Mouse (Mus musculus): ENCODE data around the gene Prcd. TPM values are rescaled to one million over a fixed set of nuclear protein-coding genes. Genes with fewer than 3 reads are reported as not detected.
"Not testable (repeated sequence)": the region's sequence is repeated elsewhere in the genome, so short reads cannot be mapped to it uniquely, and the experiment has no call there.

Prcd gene
- not detected for polyA plus RNA-seq (2017; shearing (Covaris generic))

DNA sequence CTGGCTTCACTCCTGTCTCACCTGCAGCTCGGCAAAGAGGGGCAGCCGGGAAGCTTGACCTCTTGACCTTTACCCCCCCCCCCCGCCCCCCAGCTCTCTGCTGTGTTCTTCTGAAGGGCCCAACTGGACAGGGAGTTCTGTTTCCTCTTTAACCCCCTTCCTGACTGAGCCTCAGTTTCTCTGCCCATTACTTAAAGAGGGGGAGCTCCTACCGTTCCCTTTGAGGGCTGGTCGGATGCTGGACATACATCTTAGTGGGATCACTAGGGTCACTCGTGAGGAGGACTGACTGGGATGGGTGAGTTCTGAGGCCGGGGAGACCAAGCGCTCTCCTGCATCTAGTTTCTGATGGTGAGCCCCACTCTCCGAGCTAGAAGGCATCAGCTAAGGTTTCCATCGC is at the start of gene Prcd:
Prcd (plus strand) TSS at position 301 of the 400 bp plus-strand sequence.
- ATAC-seq = no peak

DNA sequence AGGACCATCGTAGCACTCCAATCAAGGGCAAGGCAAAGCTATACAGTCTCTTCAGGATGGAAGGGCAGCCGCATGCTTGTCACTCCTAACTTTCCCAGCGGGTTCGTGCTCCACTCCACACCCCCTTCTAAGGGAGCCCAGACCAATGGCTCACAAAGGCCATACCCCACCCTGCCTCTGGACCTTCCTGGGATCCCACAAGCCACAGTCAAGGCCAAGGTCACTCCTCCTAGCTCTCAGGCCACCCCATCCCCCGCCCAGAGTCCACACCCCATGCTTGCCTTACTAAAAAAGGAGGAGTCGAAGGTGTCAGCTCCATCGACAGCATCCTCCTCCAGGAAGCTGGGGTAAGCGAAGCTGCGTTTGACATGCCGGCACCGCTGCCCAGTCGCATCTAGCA is 49.2 kb upstream of the Prcd start:
- ATAC-seq = no peak

DNA sequence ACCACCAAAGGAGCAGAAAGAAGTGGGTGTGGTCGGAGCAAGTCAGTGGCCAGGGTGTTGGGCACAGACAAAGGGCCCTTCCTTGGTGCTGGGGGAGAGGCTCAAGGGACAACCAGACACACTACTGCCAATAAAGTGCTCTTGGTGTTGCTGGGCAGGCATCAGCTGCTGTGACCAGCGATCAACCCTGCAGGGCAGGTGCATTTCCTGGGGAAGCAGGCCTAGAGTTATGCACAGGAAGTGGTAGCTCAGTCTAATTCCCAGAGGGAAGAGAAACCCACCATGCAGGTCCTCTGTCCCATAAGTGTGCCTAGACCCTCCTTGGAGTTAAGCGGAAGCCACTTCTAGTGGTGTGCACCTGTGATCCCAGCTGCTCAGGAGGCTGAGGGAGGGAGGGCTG is 45.6 kb upstream of the Prcd start:
- ATAC-seq = no peak

DNA sequence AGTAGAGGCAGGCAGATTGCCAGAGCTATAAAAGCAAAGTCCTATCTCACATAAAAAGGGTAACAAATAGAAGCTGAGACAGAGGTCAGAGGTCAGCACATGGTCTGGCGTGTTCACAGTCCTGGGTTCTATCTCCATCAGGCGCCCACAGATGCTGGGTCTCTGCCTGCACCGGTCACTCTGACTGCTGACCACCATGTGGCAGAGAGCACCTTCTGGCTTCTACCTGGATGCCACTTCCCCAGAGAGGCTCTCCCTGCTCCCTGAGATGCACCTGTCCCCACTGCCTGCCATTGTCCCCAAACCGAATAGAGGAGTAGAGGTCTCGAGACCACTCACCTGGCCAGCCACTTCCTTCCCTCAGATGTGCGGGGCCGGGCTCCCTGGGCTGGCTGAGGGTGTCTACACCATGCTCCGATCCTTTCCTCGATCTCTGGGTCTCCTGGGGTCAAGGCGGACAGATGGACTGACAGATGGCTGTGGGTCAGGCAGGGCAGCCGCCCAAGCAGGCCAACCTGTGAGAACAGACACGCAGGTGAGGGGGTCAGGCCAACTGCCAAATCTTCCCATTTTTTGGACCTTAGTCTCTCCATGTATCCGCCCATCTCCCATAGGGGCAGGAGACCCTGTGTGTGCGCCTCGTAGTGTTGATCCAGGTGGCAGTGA is 43.2 kb upstream of the Prcd start:
- ATAC-seq = no peak

DNA sequence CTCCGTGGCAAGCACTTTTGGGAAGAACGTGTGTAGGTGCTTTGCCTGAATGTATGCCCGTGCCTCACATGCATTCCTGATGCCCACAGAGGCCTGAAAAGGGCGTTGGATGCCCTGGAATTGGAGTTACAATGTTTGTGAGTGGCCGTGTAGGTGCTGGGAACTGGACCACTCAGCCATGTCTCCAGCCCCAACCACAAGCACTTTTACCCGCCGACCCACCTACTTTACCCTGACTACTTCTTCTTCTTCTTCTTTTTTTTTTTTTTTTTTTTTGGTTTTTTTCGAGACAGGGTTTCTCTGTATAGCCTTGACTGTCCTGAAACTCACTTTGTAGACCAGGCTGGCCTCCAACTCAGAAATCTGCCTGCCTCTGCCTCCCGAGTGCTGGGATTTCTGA is 42.2 kb upstream of the Prcd start:
- not testable (repeated sequence) for ATAC-seq

DNA sequence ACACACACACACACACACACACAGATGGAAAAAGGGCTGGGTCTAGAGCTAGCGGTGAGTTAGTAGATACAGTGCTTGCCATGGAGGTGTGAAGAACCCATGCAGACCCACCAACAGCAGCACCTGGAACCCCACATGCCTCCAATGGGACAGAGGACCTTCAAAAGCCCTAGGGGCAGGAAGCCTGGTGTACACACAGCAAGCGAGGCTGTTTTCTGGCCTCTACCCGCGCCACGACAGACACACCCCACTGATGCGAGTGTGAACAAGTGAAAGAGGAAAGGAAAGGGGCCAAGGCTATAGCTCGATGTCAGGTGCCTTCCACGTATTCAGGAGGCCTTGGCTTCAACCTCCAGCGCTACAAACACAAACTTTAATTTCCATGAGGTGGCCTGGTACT is 41.5 kb upstream of the Prcd start:
- no peak for ATAC-seq

DNA sequence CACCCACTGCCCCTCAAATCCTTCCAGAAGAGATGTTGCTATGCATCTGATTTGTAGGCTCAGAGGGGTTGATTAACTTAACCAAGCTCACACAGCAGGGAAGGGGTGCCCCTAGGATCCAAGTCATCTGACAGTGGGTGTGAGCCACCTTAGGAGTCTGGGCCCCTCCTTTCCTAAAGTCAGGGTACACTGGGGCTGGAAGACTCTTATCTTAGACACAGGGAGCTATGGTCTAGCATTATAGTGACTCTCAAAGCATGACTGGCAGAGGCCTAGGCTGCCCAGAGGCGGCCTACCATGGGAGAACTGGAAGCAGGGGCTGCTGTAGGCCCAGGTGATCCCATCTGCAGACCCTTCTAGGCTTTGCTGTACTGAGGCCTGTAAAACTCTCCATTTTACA is 40.8 kb upstream of the Prcd start:
- no peak for ATAC-seq

DNA sequence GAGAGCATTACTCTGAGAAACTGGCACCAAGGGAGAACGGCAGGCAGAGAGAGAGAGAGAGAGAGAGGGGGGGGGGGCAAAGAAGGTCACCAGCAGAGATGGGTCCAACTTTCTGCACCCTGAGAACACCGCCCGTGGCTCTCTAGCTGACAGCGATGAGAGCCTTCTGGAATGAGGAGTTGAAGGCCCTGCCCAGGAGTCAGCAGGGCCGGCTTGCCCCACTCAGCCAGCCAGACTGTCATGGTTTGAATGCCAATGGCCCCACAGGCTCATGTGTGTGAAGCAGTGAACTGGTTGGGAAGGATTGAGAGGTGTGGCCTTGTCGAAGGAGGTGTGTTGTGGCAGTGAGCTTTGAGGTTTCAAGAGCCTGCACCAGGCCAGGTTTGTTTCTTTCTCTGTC is 40.1 kb upstream of the Prcd start:
- ATAC-seq = no peak

DNA sequence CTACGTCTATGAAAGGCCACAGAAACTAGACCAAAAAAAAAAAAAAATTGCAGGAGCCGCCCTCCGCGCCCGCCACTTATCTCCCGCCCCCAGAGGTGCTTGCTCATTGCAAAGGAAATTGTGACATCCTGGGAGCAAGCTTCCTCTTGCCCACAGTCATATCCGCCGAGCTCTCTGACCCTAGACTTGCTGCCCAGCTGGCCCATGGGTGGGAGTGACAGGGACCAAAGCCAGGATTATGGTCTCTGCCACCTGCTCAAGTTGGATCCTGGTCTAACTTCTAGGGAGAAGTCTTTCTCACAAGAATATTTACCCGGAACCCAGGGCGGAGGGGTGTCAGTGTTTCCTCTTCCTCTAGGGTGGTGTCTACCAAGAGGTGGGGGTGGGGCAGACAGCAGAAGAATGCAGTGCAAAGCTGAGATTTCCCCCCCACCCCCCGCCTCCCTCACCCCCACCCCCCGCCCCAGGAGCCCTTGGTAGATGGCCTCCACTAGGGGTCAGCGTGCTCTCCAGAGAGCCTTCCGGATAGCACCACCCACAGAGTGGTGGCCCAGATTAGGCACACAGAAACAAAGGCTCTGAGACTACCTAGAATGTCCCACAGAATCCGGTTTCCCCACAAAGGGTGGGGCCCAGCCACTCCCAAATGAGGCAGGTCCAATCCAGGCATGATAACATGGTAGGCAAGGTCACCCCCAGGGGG is 37.4 kb upstream of the Prcd start:
- ATAC-seq = peak; percentile 66

DNA sequence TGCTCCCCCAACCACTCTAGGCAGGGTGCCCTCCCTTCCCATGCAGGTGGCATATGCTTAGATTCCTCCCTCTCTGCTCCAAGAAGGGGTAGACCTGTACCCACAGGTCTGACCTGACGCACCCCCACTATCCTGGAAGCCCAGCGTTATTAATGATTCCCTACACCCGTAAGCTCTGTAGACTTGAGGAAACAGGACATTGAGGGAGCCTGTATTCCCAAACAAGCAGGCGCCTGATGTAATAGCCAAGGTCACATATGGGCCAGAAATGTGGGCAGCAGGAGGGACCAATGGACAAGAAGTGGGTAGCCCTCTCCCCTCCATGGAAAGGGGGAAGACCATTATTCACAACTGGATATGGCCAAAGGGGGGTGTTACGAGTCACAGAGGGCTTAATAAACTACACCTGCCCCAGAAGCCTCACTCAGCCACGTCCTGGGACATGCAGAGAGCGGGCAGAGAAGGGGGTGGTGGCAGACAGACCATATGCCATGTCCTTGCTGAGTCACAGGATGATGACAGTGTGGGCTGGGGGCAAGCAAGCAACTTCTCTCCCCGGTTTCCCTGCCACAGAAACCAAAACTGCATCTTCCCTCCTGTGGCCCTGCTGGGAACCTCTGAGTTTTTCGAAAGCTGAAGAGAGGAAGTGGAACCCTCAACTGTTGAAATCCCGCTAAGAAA is 36.8 kb upstream of the Prcd start:
- peak; percentile 31 for ATAC-seq

DNA sequence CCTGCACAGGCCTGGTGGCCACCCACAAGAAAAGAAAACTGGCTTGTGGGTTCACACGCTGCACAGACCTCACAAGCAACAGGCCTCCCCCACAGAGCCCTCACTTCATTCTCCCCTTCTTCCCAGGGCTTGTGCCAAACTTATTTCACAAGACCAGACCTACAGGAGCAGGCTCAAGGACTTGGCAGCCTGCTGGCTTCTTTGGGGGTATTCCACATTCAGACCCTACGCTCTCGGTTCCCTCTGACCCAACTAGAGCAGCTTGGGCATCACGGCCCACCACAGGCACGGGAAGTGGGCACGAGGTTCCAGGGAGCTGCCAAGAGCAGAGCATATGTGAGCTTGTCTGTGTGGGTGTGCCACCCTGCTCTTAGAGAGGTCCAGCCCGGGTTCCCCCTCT is 35.7 kb upstream of the Prcd start:
- no peak for ATAC-seq

DNA sequence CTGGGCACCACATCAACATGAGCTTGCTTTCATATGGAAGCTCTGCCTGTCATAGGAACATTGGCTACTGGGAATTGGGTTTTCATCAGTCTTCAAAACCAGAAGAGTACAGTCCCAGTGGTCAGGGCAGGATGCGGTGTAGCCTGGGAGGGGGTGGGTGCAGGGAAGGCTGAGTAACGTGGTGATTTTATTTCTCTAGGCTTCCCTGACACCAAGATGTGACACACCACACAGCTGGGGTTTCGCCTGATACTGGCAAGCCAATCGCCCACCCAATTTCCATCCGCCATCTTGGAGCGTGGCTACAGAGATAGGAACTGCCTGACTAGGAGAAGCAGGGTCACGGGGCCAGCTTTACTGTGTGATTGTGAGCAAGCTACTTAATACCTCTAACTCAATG is 34.7 kb upstream of the Prcd start:
- ATAC-seq = no peak

DNA sequence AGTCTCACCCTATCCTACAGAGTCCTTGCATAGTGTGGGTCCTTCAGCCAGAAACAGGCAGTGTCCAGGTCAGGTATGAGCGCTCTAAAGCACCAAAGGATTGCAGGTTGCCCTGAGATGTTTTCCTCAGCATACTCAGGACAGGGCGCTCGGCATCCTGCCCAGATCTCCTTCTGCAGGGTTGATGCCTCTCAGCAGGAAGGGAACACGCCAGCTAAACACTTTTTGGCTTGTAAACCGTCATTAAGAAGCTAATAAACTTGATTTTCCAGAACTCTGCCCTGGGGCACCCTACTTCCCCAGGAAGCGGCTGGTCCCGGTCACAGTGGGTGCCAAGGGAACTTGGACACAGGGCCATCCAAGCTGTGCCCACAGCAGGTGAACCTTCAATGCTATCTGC is 34.2 kb upstream of the Prcd start:
- no peak for ATAC-seq

DNA sequence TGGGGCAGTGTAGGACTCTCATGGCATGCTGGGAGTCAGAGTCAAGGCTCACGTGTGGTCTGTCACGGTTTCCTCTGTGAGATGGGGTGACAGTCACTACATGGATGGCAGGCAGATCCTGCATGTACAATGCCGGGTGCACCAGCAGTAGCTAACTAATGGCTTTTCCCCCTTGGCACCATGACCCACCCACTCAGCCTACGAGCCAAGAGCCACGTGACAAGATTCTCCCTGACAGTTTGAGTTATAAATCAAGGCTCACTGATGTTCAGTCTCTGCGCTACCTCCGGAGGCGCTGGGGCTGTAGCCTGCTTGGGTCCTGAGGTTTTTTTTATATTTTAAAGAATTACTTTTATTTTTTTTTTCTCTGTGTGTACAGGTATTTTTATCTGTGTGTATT is 33.8 kb upstream of the Prcd start:
- no peak for ATAC-seq

DNA sequence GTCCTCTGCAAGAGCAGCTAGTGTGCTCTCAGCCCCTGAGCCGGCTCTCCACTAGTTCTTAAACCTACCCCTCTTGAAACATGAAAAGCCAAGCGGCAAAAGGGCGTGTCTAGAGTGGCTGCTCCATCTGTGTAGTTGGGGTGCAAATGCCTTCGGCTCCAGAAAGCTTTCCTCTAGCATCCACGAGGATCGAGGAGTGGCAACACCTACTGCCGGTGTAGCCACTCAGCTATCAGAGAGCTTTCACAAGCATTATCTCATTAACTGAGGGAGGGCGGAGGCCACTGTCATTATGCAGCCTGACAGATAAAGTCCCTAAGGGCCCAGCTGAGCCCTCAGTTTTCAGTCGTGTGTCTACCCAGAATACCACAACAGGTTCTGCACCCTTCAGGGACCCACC is 33.3 kb upstream of the Prcd start:
- ATAC-seq = no peak

DNA sequence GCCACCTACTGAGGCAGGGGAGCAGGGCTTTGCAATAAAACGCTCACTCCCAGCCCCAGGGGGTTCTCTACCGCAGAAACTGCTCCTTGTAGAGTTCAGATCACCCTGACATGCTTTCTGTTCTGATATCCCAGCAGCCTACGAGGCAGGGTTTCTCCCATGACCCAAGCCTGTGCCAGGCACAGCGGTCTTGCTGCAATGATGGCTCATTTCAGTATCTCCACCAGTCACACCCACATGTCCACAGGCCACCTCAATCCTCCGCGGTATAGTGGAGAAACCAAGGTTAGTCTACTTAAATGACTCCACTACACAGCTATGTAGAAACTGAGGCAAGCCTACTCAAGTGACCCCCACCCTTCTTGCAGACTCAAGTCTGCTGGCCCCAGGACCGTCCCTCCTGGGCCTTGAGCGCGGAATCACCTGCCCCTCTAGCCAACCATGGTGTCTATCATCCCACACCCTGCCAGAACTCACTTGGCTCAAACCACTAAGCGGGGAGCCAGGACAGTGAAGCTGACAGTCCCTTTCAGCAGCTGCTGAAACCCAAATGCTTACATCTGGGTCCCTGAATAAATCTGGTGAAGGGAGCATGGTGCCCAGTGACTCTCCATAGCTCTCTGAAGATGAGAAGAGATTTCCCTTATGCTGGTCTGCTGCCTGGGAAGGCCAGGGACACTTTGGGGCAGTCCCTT is 32.6 kb upstream of the Prcd start:
- ATAC-seq = no peak

DNA sequence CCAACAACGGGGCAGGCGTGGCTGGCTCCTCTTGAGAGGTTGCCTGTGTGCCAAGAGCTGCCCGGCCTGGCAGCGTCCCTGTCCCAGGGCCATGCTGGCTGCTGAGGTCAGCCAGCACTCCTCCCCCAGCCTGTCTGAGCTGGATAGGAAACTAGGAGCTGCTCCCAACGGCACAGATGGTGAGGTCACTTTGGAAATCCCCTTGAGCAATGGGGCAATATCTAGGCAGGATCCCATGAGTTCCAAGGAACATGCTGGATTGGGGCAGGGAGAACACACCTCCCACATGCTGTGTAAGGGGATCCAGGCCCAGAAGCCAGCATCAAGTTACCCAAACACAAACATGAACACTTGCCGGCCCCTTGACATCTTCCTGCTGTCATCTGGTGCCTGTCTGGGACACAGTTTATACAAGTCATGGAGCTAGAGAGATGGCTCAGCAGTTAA is 32.1 kb upstream of the Prcd start:
- ATAC-seq = no peak

DNA sequence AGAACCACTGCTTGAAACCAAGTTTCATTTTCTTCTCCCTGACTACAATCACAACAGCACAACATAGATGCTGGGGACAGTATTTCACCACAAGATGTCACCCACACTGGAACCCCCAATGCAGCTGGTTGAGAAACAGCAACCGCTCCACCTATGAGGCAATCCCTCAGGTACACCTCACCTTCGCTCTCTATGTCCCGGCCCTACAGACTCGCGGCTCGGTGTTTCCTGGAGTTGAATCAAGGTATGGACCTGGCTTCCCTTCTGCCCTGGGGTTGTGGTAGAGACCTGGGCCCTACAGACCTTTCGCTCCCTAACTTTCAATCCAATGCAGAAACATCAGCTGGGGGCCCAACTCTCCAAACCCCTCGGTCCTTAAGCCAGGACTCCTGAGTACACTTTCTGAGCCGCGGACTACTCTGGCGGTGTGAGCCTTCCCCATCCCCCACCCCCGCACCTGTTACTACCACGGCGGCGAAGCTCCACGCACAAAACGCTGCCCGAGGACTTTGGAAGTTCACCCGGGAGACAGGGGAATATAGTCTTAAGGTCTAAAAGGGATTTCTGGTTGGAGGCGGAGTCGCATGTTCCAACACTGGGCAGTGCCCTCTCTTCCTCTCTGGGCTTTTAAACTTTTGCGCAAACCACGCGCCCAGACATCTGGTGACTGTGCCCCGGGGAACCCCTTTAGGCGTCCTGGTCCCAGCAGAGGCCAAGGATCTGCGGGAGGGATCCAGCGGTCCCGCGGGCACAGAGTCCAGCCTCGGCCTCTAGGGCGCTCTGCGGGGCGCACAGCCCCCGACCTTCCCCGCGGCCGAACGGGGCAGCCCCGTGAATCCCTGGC is 29.8 kb upstream of the Prcd start:
- peak; percentile 7 for ATAC-seq

DNA sequence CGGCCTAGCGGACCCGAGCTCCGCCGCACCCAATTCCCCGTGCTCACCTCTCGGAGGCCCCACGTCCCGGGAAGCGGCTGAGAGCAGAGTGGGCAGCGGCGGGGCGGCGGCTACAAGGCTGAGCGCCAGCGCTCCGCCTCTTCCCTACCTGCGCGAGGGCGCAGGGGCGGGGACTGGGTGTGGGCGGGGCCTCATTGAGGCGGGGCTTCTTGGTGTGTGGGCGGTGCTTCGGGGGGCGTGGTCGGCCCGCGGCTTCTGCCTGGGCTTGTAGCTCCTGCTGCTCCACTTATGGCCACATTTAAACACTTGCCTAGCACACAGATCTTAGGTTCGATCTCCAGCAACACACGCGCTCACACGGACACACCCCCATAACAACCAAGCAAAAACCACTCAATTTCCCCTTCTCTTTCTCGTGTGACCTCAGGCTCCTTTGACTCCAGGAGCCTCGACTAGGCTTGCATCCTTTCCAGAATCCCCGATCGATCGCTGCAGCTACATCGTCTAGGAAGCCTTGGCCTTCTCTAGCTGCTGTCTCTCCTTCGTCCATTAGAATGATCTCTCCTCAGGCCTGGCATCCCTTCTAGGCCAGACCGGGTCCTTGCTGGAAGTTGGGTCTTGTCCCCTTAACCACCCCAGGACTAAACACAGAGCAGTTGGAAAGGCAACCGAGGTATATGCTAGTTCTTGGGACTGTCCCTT is 29.1 kb upstream of the Prcd start:
- peak; percentile 73 for ATAC-seq

DNA sequence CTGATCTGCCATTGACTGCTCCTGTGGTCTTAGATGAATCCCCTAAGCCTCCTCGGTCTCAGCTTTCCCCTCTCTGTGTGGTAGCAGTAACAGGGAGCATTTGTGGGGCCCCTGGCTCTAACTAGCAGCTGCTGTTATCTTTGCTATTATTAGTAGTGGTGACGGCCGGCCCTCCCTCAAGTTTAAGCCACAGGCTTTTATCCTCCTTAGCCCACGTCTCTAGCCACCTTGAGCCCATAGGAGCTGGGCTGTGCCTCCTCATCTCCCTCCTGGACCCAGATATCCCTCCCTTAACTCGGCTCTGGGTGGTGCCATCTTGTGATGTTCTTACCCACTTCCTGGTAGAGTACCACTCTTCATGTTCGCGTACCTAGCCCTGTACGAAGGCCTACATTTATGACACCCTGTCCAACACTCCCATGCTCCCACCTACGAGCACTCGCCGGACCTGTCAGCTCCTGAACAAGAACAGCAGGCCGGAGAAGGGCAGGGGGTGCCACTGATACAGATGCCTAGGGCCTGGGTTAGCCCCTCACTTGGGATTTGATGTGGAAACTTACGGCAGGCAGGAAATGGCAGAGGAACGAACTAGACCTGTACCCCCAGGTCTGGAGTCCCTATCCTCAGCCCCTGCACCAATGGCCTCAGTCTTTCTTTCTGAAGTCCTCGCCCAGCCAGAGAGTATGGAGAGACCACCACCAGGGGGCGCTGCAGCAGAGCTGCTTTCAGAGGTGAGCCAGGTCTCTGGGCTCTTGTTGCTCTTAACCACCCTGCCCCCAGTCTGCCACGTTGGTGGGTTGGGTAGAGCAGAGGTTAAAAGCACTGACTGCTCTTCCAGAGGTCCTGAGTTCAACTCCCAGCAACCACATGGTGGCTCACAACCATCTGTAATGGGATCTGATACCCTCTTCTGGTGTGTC is 28.0 kb upstream of the Prcd start:
- no peak for ATAC-seq
